Mouse (Mus musculus): ENCODE results near the gene Cd101. TPM values are rescaled to one million over a fixed set of nuclear protein-coding genes. Genes with fewer than 3 reads are reported as not detected.

Cd101 gene
- polyA plus RNA-seq (2012; rRNA removed), result 0.13 and 0.17 TPM in 2 replicates

DNA sequence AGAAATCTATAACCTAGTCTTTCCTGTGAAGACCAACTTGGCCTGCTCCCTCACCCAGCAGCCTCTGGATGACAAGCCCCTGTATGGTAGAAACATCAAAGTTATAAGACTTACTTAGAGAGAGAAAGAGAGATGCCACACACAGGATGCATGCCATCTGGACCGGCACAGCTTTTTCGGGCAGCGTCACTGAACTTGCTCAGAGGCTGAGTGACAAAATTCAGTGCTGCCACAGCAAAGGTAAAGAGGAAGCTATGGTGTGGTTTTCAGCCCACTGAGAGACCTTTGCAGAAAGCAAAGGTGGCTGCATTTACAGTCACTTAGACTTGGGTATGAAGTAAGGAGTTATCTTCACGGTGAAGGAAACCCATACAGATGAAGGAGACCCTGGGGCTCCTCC lies at the start of gene Cd101:
TSS of gene Cd101 (minus strand) at position 218 of the 400 bp plus-strand sequence.
- Histone ChIP-seq H3K27ac (ENCODE audit: insufficient read depth, low read length) (no peak within 1 kb of the TSS), H3K4me3 (ENCODE audit: insufficient read depth, low read length) (no peak within 1 kb of the TSS), H3K4me1 (ENCODE audit: control insufficient read depth, insufficient read depth, low read length) (no peaks in the 10 kb centered on the region; the same call in 1 of the 2 replicates)
- TF ChIP-seq CTCF (IDR thresholded peaks at IDR 0.05; ENCODE audit: extremely low read depth, insufficient read depth, low read length) (no peak), POLR2A (IDR thresholded peaks at IDR 0.05; ENCODE audit: extremely low read depth, insufficient read depth, low read length) (no peak)

DNA sequence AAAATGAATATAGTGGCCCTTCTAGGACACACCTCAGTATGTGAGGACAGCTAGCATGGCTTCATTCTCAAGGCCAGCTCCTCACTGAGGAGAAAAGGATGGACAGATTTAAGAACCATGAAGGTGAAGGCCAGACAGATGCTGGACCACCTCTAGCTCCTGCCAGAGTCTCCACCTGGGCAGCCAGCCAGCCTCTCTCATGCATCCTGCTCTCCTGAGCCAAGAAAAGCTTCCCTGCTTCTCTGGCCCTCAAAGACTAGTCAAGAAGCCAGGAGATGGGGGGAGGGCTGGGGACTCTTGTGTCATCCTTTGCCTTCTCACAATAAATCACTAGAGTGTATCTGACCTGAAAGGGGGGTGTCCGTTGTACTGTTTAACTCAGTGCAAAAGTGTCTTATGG lies 49.0 kb upstream of the Cd101 start:
- TF ChIP-seq CTCF (IDR thresholded peaks at IDR 0.05; ENCODE audit: extremely low read depth, insufficient read depth, low read length), result no peak
- no peak for TF ChIP-seq POLR2A (IDR thresholded peaks at IDR 0.05; ENCODE audit: extremely low read depth, insufficient read depth, low read length)
- no peak overlapping the region for H3K4me3 ChIP-seq (ENCODE audit: insufficient read depth, low read length)
- H3K4me1 ChIP-seq (ENCODE audit: control insufficient read depth, insufficient read depth, low read length), result no peaks in the 10 kb centered on the region
- H3K27ac ChIP-seq (ENCODE audit: insufficient read depth, low read length), result no peak overlapping the region

DNA sequence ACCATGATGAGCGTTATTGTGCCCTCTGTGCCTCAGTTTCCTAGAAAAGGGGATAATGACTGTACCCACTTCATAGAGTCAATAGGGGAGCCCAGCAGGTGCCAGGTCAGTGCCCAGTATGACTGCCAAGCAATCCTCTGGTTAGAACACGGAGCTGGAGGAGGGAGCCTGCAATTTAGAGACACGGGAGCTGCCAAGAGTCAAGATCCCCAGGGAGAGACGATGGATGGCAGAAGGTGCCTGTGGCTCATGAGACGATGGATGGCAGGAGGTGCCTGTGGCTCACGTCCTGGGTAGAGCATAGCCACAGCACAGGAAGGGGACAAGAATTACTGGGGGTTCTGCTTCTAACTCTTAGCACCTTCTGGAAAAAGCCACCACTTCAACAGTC lies 48.3 kb upstream of the Cd101 start:
- Histone ChIP-seq H3K27ac (ENCODE audit: insufficient read depth, low read length) (no peak overlapping the region), H3K4me3 (ENCODE audit: insufficient read depth, low read length) (no peak overlapping the region), H3K4me1 (ENCODE audit: control insufficient read depth, insufficient read depth, low read length) (no peaks in the 10 kb centered on the region)
- TF ChIP-seq CTCF (IDR thresholded peaks at IDR 0.05; ENCODE audit: extremely low read depth, insufficient read depth, low read length) (no peak), POLR2A (IDR thresholded peaks at IDR 0.05; ENCODE audit: extremely low read depth, insufficient read depth, low read length) (no peak)

DNA sequence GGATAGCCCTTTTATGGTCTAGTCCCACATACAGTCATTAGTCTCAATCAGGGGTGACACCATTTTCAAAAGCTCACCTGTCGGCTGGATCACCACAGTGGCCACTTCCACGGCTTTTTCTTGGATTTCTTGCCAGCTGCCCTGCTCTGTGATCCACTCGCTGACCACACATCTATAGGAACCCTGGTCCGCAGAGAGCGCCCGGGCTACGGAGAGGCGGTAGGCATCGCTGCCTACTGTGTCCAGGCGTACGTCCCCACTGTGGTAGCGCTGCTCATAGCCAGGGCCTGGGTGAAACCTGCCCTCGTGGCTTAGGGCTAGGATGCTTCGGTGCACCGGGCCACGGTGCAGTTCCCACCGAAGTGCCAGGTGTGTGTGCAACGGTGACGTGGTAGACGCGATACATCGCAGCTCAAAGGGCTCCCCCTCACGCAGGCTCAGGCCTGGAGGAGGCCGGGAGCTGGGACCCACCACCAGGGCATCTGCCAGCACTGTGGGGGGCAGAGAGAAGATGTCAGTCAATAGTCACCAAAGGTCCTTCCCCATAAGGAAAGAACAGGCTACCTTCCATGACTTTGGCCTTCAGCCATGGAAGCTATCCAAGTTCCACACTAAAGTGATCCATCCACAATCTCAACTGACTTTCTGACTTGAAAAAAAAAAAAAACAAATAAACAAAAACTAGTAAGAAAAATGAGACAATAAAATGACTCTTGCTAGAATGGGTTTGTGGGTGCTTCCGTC lies 47.8 kb upstream of the Cd101 start:
- no peak overlapping the region for H3K4me3 ChIP-seq (ENCODE audit: insufficient read depth, low read length)
- no peak overlapping the region for H3K27ac ChIP-seq (ENCODE audit: insufficient read depth, low read length)
- H3K4me1 ChIP-seq (ENCODE audit: control insufficient read depth, insufficient read depth, low read length), result no peaks in the 10 kb centered on the region
- TF ChIP-seq POLR2A (IDR thresholded peaks at IDR 0.05; ENCODE audit: extremely low read depth, insufficient read depth, low read length) (no peak), CTCF (IDR thresholded peaks at IDR 0.05; ENCODE audit: extremely low read depth, insufficient read depth, low read length) (no peak)

DNA sequence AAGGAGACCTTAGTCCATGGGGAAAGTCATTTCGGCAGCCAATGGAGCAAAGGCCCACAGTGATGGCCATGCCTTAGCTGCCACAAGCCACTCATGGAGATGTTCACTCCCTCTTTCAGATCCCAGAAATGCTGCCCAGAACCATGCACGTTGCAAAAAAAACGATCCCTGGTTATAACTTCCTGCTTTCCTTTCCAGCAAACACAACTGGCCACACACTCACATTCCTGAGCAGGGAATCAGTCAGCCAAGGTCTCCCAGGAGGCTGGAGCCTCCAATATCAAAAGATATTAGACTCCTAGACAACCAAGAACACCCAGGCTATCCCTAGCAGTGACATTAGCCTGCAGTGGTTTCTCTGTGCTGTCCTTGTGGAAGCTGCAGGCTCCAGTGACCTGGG lies 46.5 kb upstream of the Cd101 start:
- H3K27ac ChIP-seq (ENCODE audit: insufficient read depth, low read length), result no peak overlapping the region
- TF ChIP-seq POLR2A (IDR thresholded peaks at IDR 0.05; ENCODE audit: extremely low read depth, insufficient read depth, low read length) (no peak), CTCF (IDR thresholded peaks at IDR 0.05; ENCODE audit: extremely low read depth, insufficient read depth, low read length) (no peak)
- no peaks in the 10 kb centered on the region for H3K4me1 ChIP-seq (ENCODE audit: control insufficient read depth, insufficient read depth, low read length)
- H3K4me3 ChIP-seq (ENCODE audit: insufficient read depth, low read length), result no peak overlapping the region

DNA sequence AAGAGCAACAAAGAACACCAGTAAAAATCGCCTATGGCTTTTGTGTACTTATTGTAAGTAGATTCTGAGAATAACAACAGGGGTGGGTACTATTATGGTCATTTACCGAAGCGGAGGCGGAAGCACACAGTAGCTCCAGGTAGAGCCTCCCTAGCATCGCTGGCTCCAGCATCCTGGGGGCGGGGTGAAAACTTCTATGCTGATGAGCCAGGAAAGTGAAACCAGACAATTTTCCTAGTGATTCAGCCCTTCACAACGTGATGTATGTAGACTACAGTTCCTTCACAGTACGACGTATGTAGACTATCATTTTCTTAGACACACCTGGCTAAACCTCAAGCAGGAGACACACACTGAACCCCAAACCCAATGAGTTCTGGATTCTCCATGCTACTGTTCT lies 44.0 kb upstream of the Cd101 start:
- no peak overlapping the region for H3K27ac ChIP-seq (ENCODE audit: insufficient read depth, low read length)
- no peaks in the 10 kb centered on the region for H3K4me1 ChIP-seq (ENCODE audit: control insufficient read depth, insufficient read depth, low read length)
- TF ChIP-seq POLR2A (IDR thresholded peaks at IDR 0.05; ENCODE audit: extremely low read depth, insufficient read depth, low read length) (no peak), CTCF (IDR thresholded peaks at IDR 0.05; ENCODE audit: extremely low read depth, insufficient read depth, low read length) (no peak)
- H3K4me3 ChIP-seq (ENCODE audit: insufficient read depth, low read length), result no peak overlapping the region

DNA sequence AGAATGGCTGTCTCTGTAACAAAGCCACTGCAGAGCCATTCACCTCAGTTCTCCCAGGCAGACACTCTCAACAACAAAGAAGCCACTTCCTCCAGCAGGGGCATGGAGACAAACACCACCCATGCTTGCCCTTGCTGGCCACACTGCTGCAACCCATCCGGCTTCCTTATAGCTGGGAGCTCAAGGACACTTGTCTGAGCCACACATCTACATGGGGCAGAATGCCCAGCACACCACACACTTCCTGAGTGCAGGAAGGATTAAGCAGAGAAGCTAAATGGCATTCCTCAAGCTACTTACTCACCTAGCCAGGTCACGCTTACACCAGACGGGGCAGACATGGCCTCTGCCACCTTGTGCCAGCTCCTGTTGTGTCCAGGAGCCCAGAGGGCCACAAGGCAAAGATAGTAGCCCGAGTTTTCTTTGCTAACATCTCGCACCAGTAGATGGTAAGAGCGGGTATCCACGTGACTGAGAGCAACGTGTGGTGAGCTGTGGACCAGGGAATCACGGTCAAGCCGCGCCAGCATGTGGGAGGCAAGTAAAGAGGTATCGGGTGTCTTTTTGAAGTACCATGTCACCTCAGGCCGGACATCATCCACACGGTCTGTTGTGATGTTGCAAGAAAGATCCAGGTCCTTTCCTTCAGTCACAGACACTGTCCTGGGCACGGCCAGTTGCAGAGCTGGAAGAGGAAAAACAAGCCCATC lies 43.3 kb upstream of the Cd101 start:
- no peak overlapping the region for H3K4me3 ChIP-seq (ENCODE audit: insufficient read depth, low read length)
- TF ChIP-seq CTCF (IDR thresholded peaks at IDR 0.05; ENCODE audit: extremely low read depth, insufficient read depth, low read length) (no peak), POLR2A (IDR thresholded peaks at IDR 0.05; ENCODE audit: extremely low read depth, insufficient read depth, low read length) (no peak)
- no peak overlapping the region for H3K27ac ChIP-seq (ENCODE audit: insufficient read depth, low read length)
- no peaks in the 10 kb centered on the region for H3K4me1 ChIP-seq (ENCODE audit: control insufficient read depth, insufficient read depth, low read length)

DNA sequence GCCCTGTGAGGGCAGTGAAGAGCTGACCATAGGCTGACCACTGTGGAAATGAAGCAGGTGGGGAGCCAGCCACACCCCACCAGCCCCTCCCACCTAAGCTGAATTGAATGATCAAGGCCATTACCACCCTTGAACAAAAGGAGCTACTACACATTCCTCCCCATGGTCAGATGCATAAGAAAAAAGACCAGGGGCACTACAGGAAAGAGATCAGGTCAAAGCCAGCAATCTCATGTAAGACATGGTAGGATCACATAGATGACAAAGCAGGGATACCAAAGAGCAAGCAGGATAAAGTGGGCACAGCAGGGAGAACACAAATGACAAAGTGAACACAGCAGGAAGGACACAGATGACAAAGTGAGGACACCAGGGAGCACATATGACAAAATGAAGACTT lies 42.2 kb upstream of the Cd101 start:
- Histone ChIP-seq H3K4me1 (ENCODE audit: control insufficient read depth, insufficient read depth, low read length) (no peaks in the 10 kb centered on the region), H3K4me3 (ENCODE audit: insufficient read depth, low read length) (no peak overlapping the region), H3K27ac (ENCODE audit: insufficient read depth, low read length) (no peak overlapping the region)
- no peak for TF ChIP-seq POLR2A (IDR thresholded peaks at IDR 0.05; ENCODE audit: extremely low read depth, insufficient read depth, low read length)
- TF ChIP-seq CTCF (IDR thresholded peaks at IDR 0.05; ENCODE audit: extremely low read depth, insufficient read depth, low read length), result no peak

DNA sequence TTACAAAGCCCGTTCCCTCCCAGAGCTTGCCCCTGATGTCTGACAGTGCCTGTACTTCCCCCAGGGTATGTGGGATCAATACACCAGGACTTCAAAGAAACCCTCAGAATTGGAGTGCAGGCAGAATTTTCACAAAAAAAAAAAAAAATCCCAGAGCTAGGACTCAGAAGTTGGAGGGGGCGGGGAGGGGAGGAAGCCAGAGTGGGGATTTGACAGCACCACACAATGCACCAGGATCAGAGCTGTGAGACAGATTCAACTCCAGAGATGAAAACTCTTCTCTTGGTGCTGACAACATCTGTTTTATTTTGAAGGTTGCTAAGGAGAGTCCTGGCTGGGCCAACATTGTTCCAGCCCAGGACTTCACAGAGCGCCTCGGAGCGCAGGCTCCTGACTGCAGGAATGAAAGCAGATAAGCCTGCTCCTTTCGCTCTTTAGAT lies 41.5 kb upstream of the Cd101 start:
- Histone ChIP-seq H3K27ac (ENCODE audit: insufficient read depth, low read length) (no peak overlapping the region), H3K4me3 (ENCODE audit: insufficient read depth, low read length) (no peak overlapping the region), H3K4me1 (ENCODE audit: control insufficient read depth, insufficient read depth, low read length) (no peaks in the 10 kb centered on the region)
- TF ChIP-seq POLR2A (IDR thresholded peaks at IDR 0.05; ENCODE audit: extremely low read depth, insufficient read depth, low read length), result no peak
- TF ChIP-seq CTCF (IDR thresholded peaks at IDR 0.05; ENCODE audit: extremely low read depth, insufficient read depth, low read length), result no peak
